Mouse (Mus musculus) spleen, adult 2 months (tissue): ENCODE data around the gene Ms4a15.

ENCODE experiments used
- CTCF ChIP-seq: fragments of 200-500 bp; IDR thresholded peaks from 2 replicates; pipeline ENCODE4 v1.5.1; 2011; ENCODE audit warnings: mild to moderate bottlenecking, inconsistent platforms; ENCODE audit not compliant: insufficient read depth, insufficient read length, insufficient replicate concordance; ENCODE audit errors: extremely low read depth
- POLR2A ChIP-seq: fragments of 200-500 bp; IDR thresholded peaks from 2 replicates; pipeline ENCODE4 v1.6.1; 2011; ENCODE audit warnings: low read depth, low read length, inconsistent platforms

DNA sequence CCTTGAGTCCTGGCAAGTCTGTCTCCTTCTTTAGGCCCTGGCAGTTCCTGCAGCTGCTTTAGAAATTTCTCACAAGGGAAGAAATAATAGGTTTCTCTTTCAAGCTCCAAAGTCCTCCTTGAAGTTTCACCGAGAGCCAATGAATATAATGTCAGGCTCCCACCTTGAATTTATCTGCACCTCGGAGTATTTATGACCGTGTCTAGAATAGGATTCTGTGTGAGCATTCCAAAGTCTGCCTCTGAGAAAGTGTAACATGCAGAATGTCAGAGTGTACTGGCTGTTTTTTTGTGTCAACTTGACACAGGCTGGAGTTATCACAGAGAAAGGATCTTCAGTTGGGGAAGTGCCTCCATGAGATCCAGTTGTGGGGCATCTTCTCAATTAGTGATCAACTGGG is 24.8 kb upstream of the Ms4a15 start, which contains the start of gene Ms4a18:
- TF ChIP-seq CTCF = no peak
- no peak for TF ChIP-seq POLR2A
